Comparison of ENCODE assay signal across 19 mouse cellular contexts in genomic region chr4:156084096-156084879, GRCm38 (mm10). TPM values are rescaled to one million over a fixed set of nuclear protein-coding genes. Genes with fewer than 3 reads are reported as not detected.
DNase-seq lines count a peak whose midpoint lies in the region; ATAC-seq lines count a peak whose summit lies in the region.
"Had no signal": no experiment of that assay in that cellular context is flagged by ENCODE, and none has a peak within 500 bp of the region (broad histone marks: within the 10 kb centered on the region; RNA-seq: fewer than 3 reads in every experiment).

No protein-coding gene starts in this region.

- no peak for DNase-seq in heart, adult 18-20 months
- no peak for DNase-seq in intestine, embryonic 14.5 days (ENCODE audit: low spot score)
- no peak for DNase-seq in right cerebral cortex, postnatal 25 days
- DNase-seq in forebrain, embryonic 10.5 days (ENCODE audit: extremely low spot score, low spot score) = no peak
- no peak for DNase-seq in right cerebral cortex, postnatal 14 days
- DNase-seq: cerebellum, adult 11 months; heart, adult 2 months; thymus, postnatal 4 days had no signal

- peak overlapping the region; percentile 51 for H3K27ac ChIP-seq in heart, embryonic 13.5 days (replicated peaks)
- H3K27ac ChIP-seq in intestine, embryonic 14.5 days (ENCODE audit: low read depth) = peak overlapping the region; percentile 54
- peak overlapping the region; percentile 92 for H3K27ac ChIP-seq in kidney, embryonic 15.5 days
- peak overlapping the region; percentile 69; the same call in 1 of the 2 replicates for H3K27ac ChIP-seq in stomach, embryonic 14.5 days (ENCODE audit: low read length)
- H3K27ac ChIP-seq in forebrain, embryonic 10.5 days = no peak overlapping the region
- H3K27ac ChIP-seq: heart, adult 2 months; hindbrain, embryonic 15.5 days; limb, embryonic 10.5 days; macrophage had no signal

- H3K36me3 ChIP-seq in heart, embryonic 13.5 days = no peaks in the 10 kb centered on the region
- H3K36me3 ChIP-seq in intestine, embryonic 14.5 days (ENCODE audit: control insufficient read depth, insufficient read depth, low read length) = no peaks in the 10 kb centered on the region
- H3K36me3 ChIP-seq in kidney, embryonic 15.5 days = no peaks in the 10 kb centered on the region
- H3K36me3 ChIP-seq in stomach, embryonic 14.5 days (ENCODE audit: control insufficient read depth, insufficient read depth, low read length) = no peaks in the 10 kb centered on the region
- H3K36me3 ChIP-seq in forebrain, embryonic 10.5 days (replicated peaks) = no peaks in the 10 kb centered on the region
- H3K36me3 ChIP-seq: hindbrain, embryonic 15.5 days; limb, embryonic 10.5 days had no signal

- WGBS in heart, embryonic 13.5 days = 55% methylated on average over 9 of the region's 9 CpGs
- 61% methylated on average over 9 of the region's 9 CpGs for WGBS in intestine, embryonic 14.5 days
- WGBS in kidney, embryonic 15.5 days = 60% methylated on average over 9 of the region's 9 CpGs
- WGBS in stomach, embryonic 14.5 days = 57% methylated on average over 9 of the region's 9 CpGs
- 86% methylated on average over 9 of the region's 9 CpGs for WGBS in forebrain, embryonic 10.5 days

- ATAC-seq in heart, embryonic 13.5 days (ENCODE audit: extremely low read depth, insufficient number of reproducible peaks, low FRiP score, low TSS enrichment) = no peak
- ATAC-seq in intestine, embryonic 14.5 days (replicated peaks; ENCODE audit: low FRiP score, low TSS enrichment, low read depth) = no peak
- peak; percentile 19; the same call in 1 of the 2 replicates for ATAC-seq in kidney, embryonic 15.5 days (replicated peaks; ENCODE audit: low FRiP score)
- no peak for ATAC-seq in stomach, embryonic 14.5 days (ENCODE audit: insufficient number of reproducible peaks, insufficient read depth, low FRiP score, low read depth)

- no peaks in the 10 kb centered on the region for H3K9me3 ChIP-seq in heart, embryonic 13.5 days
- no peaks in the 10 kb centered on the region for H3K9me3 ChIP-seq in intestine, embryonic 14.5 days (ENCODE audit: control insufficient read depth, low read length)
- H3K9me3 ChIP-seq in kidney, embryonic 15.5 days (replicated peaks) = no peaks in the 10 kb centered on the region
- H3K9me3 ChIP-seq in stomach, embryonic 14.5 days (ENCODE audit: control insufficient read depth, low read depth, low read length) = no peaks in the 10 kb centered on the region
- no peaks in the 10 kb centered on the region for H3K9me3 ChIP-seq in forebrain, embryonic 10.5 days
- H3K9me3 ChIP-seq: hindbrain, embryonic 15.5 days; limb, embryonic 10.5 days had no signal

- no peaks in the 10 kb centered on the region; the same call in 1 of the 2 replicates for H3K27me3 ChIP-seq in heart, embryonic 13.5 days (replicated peaks)
- H3K27me3 ChIP-seq in intestine, embryonic 14.5 days (replicated peaks; ENCODE audit: control insufficient read depth, insufficient read depth, low read length) = no peaks in the 10 kb centered on the region
- no peaks in the 10 kb centered on the region for H3K27me3 ChIP-seq in kidney, embryonic 15.5 days
- H3K27me3 ChIP-seq in stomach, embryonic 14.5 days (ENCODE audit: control insufficient read depth, insufficient read depth, low read length) = no peaks in the 10 kb centered on the region
- no peaks in the 10 kb centered on the region for H3K27me3 ChIP-seq in forebrain, embryonic 10.5 days (ENCODE audit: poor library complexity, severe bottlenecking)
- H3K27me3 ChIP-seq: hindbrain, embryonic 15.5 days had no signal

- H3K9ac ChIP-seq in heart, embryonic 13.5 days = peak overlapping the region; percentile 4; the same call in 1 of the 2 replicates
- H3K9ac ChIP-seq in intestine, embryonic 14.5 days (ENCODE audit: low read length) = no peak overlapping the region
- no peak overlapping the region; the same call in 1 of the 2 replicates for H3K9ac ChIP-seq in kidney, embryonic 15.5 days
- H3K9ac ChIP-seq in stomach, embryonic 14.5 days (replicated peaks; ENCODE audit: low read depth, low read length) = no peak overlapping the region
- H3K9ac ChIP-seq: hindbrain, embryonic 15.5 days had no signal

- no peak overlapping the region for H3K4me2 ChIP-seq in heart, embryonic 13.5 days
- no peak overlapping the region for H3K4me2 ChIP-seq in intestine, embryonic 14.5 days (ENCODE audit: low read length)
- H3K4me2 ChIP-seq in kidney, embryonic 15.5 days = peak overlapping the region; percentile 50
- H3K4me2 ChIP-seq in stomach, embryonic 14.5 days (replicated peaks; ENCODE audit: low read depth, low read length) = 0 out of 2 replicates have a peak overlapping the region, but pooled peaks have one; percentile 3
- H3K4me2 ChIP-seq: hindbrain, embryonic 15.5 days had no signal

- no peak overlapping the region for H3K4me3 ChIP-seq in heart, embryonic 13.5 days
- H3K4me3 ChIP-seq in intestine, embryonic 14.5 days (ENCODE audit: low read depth, low read length) = no peak overlapping the region
- H3K4me3 ChIP-seq in kidney, embryonic 15.5 days (replicated peaks) = peak overlapping the region; percentile 34
- no peak overlapping the region for H3K4me3 ChIP-seq in stomach, embryonic 14.5 days (ENCODE audit: low read depth, low read length)
- no peak overlapping the region for H3K4me3 ChIP-seq in forebrain, embryonic 10.5 days
- H3K4me3 ChIP-seq: heart, adult 2 months; hindbrain, embryonic 15.5 days; limb, embryonic 10.5 days had no signal

- H3K4me1 ChIP-seq in heart, embryonic 13.5 days = peaks cover 24% of the 10 kb centered on the region
- H3K4me1 ChIP-seq in intestine, embryonic 14.5 days (replicated peaks; ENCODE audit: control insufficient read depth, insufficient read depth, low read length) = 0 out of 2 replicates have a peak, but pooled peaks cover 5% of the 10 kb centered on the region
- peaks cover 41% of the 10 kb centered on the region for H3K4me1 ChIP-seq in kidney, embryonic 15.5 days
- 0 out of 2 replicates have a peak, but pooled peaks cover 7% of the 10 kb centered on the region for H3K4me1 ChIP-seq in stomach, embryonic 14.5 days (ENCODE audit: control insufficient read depth, insufficient read depth, low read length)
- 0 out of 2 replicates have a peak, but pooled peaks cover 5% of the 10 kb centered on the region for H3K4me1 ChIP-seq in forebrain, embryonic 10.5 days
- H3K4me1 ChIP-seq: hindbrain, embryonic 15.5 days; limb, embryonic 10.5 days had no signal

RNA-seq across cellular contexts. Expression of gene Ttll10, which starts 25.1 kb away (rescaled TPM):
- polyA plus RNA-seq in heart, embryonic 13.5 days (2015; fragmentation: Nextera tagmentation; extraction: Ambion mirVana) = 0.60 and 0.66 TPM in 2 replicates
- total RNA-seq in heart, adult 18-20 months (2021) = under 1 TPM in 1 of 2 experiments, not detected in 1; 0.33 TPM
- 2.7 and 3.5 TPM in 2 replicates for polyA plus RNA-seq in intestine, embryonic 14.5 days (2014; fragmentation: Nextera tagmentation; extraction: Ambion mirVana)
- polyA plus RNA-seq in kidney, embryonic 15.5 days (2015; fragmentation: Nextera tagmentation; extraction: Ambion mirVana) = 7.8 TPM in 2 replicates
- 6.0 and 6.2 TPM in 2 replicates for polyA plus RNA-seq in stomach, embryonic 14.5 days (2014; fragmentation: Nextera tagmentation; extraction: Ambion mirVana)
- 0.10 and 0.41 TPM in 2 replicates for polyA plus RNA-seq in forebrain, embryonic 10.5 days (2016; fragmentation: Nextera tagmentation; extraction: Ambion mirVana)
- total RNA-seq: gastrocnemius, adult 18-20 months; heart, adult 2 months; MEL had no signal
- polyA plus RNA-seq: C2C12; hindbrain, embryonic 15.5 days; macrophage; neural tube, embryonic 14.5 days had no signal

RNA-seq across cellular contexts. Expression of gene 9430015G10Rik, which starts 25.5 kb away (rescaled TPM):
- polyA plus RNA-seq in heart, embryonic 13.5 days (2015; fragmentation: Nextera tagmentation; extraction: Ambion mirVana) = 16.2 and 18.0 TPM in 2 replicates
- total RNA-seq in heart, adult 18-20 months (2021) = 1 to 10 TPM; 2.0 to 3.0 TPM
- polyA plus RNA-seq in intestine, embryonic 14.5 days (2014; fragmentation: Nextera tagmentation; extraction: Ambion mirVana) = 34.5 and 38.8 TPM in 2 replicates
- 39.4 and 42.8 TPM in 2 replicates for polyA plus RNA-seq in kidney, embryonic 15.5 days (2015; fragmentation: Nextera tagmentation; extraction: Ambion mirVana)
- polyA plus RNA-seq in stomach, embryonic 14.5 days (2014; fragmentation: Nextera tagmentation; extraction: Ambion mirVana) = 35.9 and 38.4 TPM in 2 replicates
- polyA plus RNA-seq in forebrain, embryonic 10.5 days (2016; fragmentation: Nextera tagmentation; extraction: Ambion mirVana) = 81.2 and 86.9 TPM in 2 replicates

RNA-seq across cellular contexts. Expression of gene Rnf223, which starts 46.0 kb away (rescaled TPM):
- 0.16 and 0.22 TPM in 2 replicates for polyA plus RNA-seq in heart, embryonic 13.5 days (2015; fragmentation: Nextera tagmentation; extraction: Ambion mirVana)
- under 1 TPM; 0.07 to 0.15 TPM for total RNA-seq in heart, adult 18-20 months (2021)
- 0.14 and 0.16 TPM in 2 replicates for polyA plus RNA-seq in intestine, embryonic 14.5 days (2014; fragmentation: Nextera tagmentation; extraction: Ambion mirVana)
- 0.14 and 0.34 TPM in 2 replicates for polyA plus RNA-seq in kidney, embryonic 15.5 days (2015; fragmentation: Nextera tagmentation; extraction: Ambion mirVana)
- polyA plus RNA-seq in stomach, embryonic 14.5 days (2014; fragmentation: Nextera tagmentation; extraction: Ambion mirVana) = 0.19 and 0.45 TPM in 2 replicates
- polyA plus RNA-seq in forebrain, embryonic 10.5 days (2016; fragmentation: Nextera tagmentation; extraction: Ambion mirVana) = 0.87 and 1.1 TPM in 2 replicates
- total RNA-seq: gastrocnemius, adult 18-20 months had no signal
- polyA plus RNA-seq: macrophage had no signal

RNA-seq across cellular contexts. Expression of gene Tnfrsf18, which starts 58.3 kb away (rescaled TPM):
- polyA plus RNA-seq in heart, embryonic 13.5 days (2015; fragmentation: Nextera tagmentation; extraction: Ambion mirVana) = 1.9 and 2.0 TPM in 2 replicates
- total RNA-seq in heart, adult 18-20 months (2021) = under 1 TPM; 0.45 to 0.49 TPM
- polyA plus RNA-seq in intestine, embryonic 14.5 days (2014; fragmentation: Nextera tagmentation; extraction: Ambion mirVana) = 1.6 and 2.0 TPM in 2 replicates
- polyA plus RNA-seq in kidney, embryonic 15.5 days (2015; fragmentation: Nextera tagmentation; extraction: Ambion mirVana) = 1.7 and 2.4 TPM in 2 replicates
- 2.7 and 3.2 TPM in 2 replicates for polyA plus RNA-seq in stomach, embryonic 14.5 days (2014; fragmentation: Nextera tagmentation; extraction: Ambion mirVana)
- 0.72 and 1.1 TPM in 2 replicates for polyA plus RNA-seq in forebrain, embryonic 10.5 days (2016; fragmentation: Nextera tagmentation; extraction: Ambion mirVana)
- total RNA-seq: gastrocnemius, adult 18-20 months; layer of hippocampus, postnatal 10 days had no signal

Comparison
In these comparisons a context has a peak if more than half of its experiments do, and no peak if none do; other contexts are left out.
1. H3K4me2 ChIP-seq: peak in kidney, embryonic 15.5 days (single experiment) and stomach, embryonic 14.5 days (single experiment); none in heart, embryonic 13.5 days (single experiment) and intestine, embryonic 14.5 days (single experiment).